Mouse (Mus musculus): ENCODE results near the gene Ptprj. TPM values are rescaled to one million over a fixed set of nuclear protein-coding genes. Genes with fewer than 3 reads are reported as not detected.

Gene Ptprj
- polyA plus RNA-seq, 1 experiment from 2014 or later, result 1.7 TPM

GRCm38 (mm10) chr2:90509268-90509667, 71.2 kb downstream of the Ptprj start:
- no peak overlapping the region for H3K27ac ChIP-seq (ENCODE audit: low read depth, low read length)
- H3K4me3 ChIP-seq (ENCODE audit: low read depth, low read length), result no peak overlapping the region
- no peaks in the 10 kb centered on the region for H3K36me3 ChIP-seq (ENCODE audit: control insufficient read depth, insufficient read depth, low read length)
- 89% methylated on average over 4 of the region's 4 CpGs for WGBS (ENCODE audit: insufficient replicate concordance)
- no peaks in the 10 kb centered on the region for H3K27me3 ChIP-seq (ENCODE audit: control insufficient read depth, insufficient read depth, low read length)
- H3K9ac ChIP-seq (ENCODE audit: low read depth, low read length), result no peak overlapping the region
- H3K4me1 ChIP-seq (ENCODE audit: control insufficient read depth, insufficient read depth, low read length), result no peaks in the 10 kb centered on the region
- H3K9me3 ChIP-seq (replicated peaks; ENCODE audit: control insufficient read depth, low read length), result no peaks in the 10 kb centered on the region
- ATAC-seq (replicated peaks; ENCODE audit: insufficient number of reproducible peaks, low FRiP score, low TSS enrichment), result no peak
- H3K4me2 ChIP-seq, result no peak overlapping the region

- ATAC-seq (replicated peaks; ENCODE audit: insufficient number of reproducible peaks, low FRiP score, low TSS enrichment), result no peak
- no peaks in the 10 kb centered on the region for H3K36me3 ChIP-seq (ENCODE audit: control insufficient read depth, insufficient read depth, low read length)
- no peaks in the 10 kb centered on the region for H3K27me3 ChIP-seq (ENCODE audit: control insufficient read depth, insufficient read depth, low read length)
- WGBS (ENCODE audit: insufficient replicate concordance), result 57% methylated on average over 3 of the region's 3 CpGs
- 0 out of 2 replicates have a peak, but pooled peaks cover 2% of the 10 kb centered on the region for H3K4me1 ChIP-seq (ENCODE audit: control insufficient read depth, insufficient read depth, low read length)
- H3K4me2 ChIP-seq, result no peak overlapping the region
- H3K9me3 ChIP-seq (replicated peaks; ENCODE audit: control insufficient read depth, low read length), result no peaks in the 10 kb centered on the region
- H3K27ac ChIP-seq (ENCODE audit: low read depth, low read length), result no peak overlapping the region
- H3K4me3 ChIP-seq (ENCODE audit: low read depth, low read length), result no peak overlapping the region
- H3K9ac ChIP-seq (ENCODE audit: low read depth, low read length), result no peak overlapping the region
Measured at GRCm38 (mm10) chr2:90506143-90506542, 74.3 kb downstream of the Ptprj start.

- Histone ChIP-seq H3K4me3 (ENCODE audit: low read depth, low read length) (no peak overlapping the region), H3K4me1 (ENCODE audit: control insufficient read depth, insufficient read depth, low read length) (0 out of 2 replicates have a peak, but pooled peaks cover 2% of the 10 kb centered on the region), H3K9ac (ENCODE audit: low read depth, low read length) (no peak overlapping the region), H3K27ac (ENCODE audit: low read depth, low read length) (no peak overlapping the region), H3K36me3 (ENCODE audit: control insufficient read depth, insufficient read depth, low read length) (no peaks in the 10 kb centered on the region), H3K27me3 (ENCODE audit: control insufficient read depth, insufficient read depth, low read length) (no peaks in the 10 kb centered on the region), H3K4me2 (no peak overlapping the region), H3K9me3 (replicated peaks; ENCODE audit: control insufficient read depth, low read length) (no peaks in the 10 kb centered on the region)
- ATAC-seq (replicated peaks; ENCODE audit: insufficient number of reproducible peaks, low FRiP score, low TSS enrichment), result no peak
- WGBS (ENCODE audit: insufficient replicate concordance), result 74% methylated on average over 6 of the region's 6 CpGs
Measured at GRCm38 (mm10) chr2:90504731-90505171, 75.7 kb downstream of the Ptprj start.

- no peak overlapping the region for H3K9ac ChIP-seq (ENCODE audit: low read depth, low read length)
- no peak overlapping the region for H3K4me3 ChIP-seq (ENCODE audit: low read depth, low read length)
- WGBS (ENCODE audit: insufficient replicate concordance), result 66% methylated on average over 3 of the region's 3 CpGs
- no peaks in the 10 kb centered on the region for H3K36me3 ChIP-seq (ENCODE audit: control insufficient read depth, insufficient read depth, low read length)
- H3K4me2 ChIP-seq, result no peak overlapping the region
- H3K4me1 ChIP-seq (ENCODE audit: control insufficient read depth, insufficient read depth, low read length), result 0 out of 2 replicates have a peak, but pooled peaks cover 2% of the 10 kb centered on the region
- no peaks in the 10 kb centered on the region for H3K9me3 ChIP-seq (replicated peaks; ENCODE audit: control insufficient read depth, low read length)
- H3K27ac ChIP-seq (ENCODE audit: low read depth, low read length), result 0 out of 2 replicates have a peak overlapping the region, but pooled peaks have one; percentile 29
- no peaks in the 10 kb centered on the region for H3K27me3 ChIP-seq (ENCODE audit: control insufficient read depth, insufficient read depth, low read length)
- ATAC-seq (replicated peaks; ENCODE audit: insufficient number of reproducible peaks, low FRiP score, low TSS enrichment), result no peak
Measured at GRCm38 (mm10) chr2:90503182-90503833, 77.1 kb downstream of the Ptprj start.

GRCm38 (mm10) chr2:90502738-90503137, 77.7 kb downstream of the Ptprj start:
- Histone ChIP-seq H3K4me2 (no peak overlapping the region), H3K4me1 (ENCODE audit: control insufficient read depth, insufficient read depth, low read length) (0 out of 2 replicates have a peak, but pooled peaks cover 2% of the 10 kb centered on the region), H3K36me3 (ENCODE audit: control insufficient read depth, insufficient read depth, low read length) (no peaks in the 10 kb centered on the region), H3K9ac (ENCODE audit: low read depth, low read length) (no peak overlapping the region), H3K4me3 (ENCODE audit: low read depth, low read length) (no peak overlapping the region), H3K27ac (ENCODE audit: low read depth, low read length) (0 out of 2 replicates have a peak overlapping the region, but pooled peaks have one; percentile 29), H3K27me3 (ENCODE audit: control insufficient read depth, insufficient read depth, low read length) (no peaks in the 10 kb centered on the region), H3K9me3 (replicated peaks; ENCODE audit: control insufficient read depth, low read length) (no peaks in the 10 kb centered on the region)
- ATAC-seq (replicated peaks; ENCODE audit: insufficient number of reproducible peaks, low FRiP score, low TSS enrichment), result no peak

- Histone ChIP-seq H3K27me3 (ENCODE audit: control insufficient read depth, insufficient read depth, low read length) (no peaks in the 10 kb centered on the region), H3K4me1 (ENCODE audit: control insufficient read depth, insufficient read depth, low read length) (0 out of 2 replicates have a peak, but pooled peaks cover 2% of the 10 kb centered on the region), H3K36me3 (ENCODE audit: control insufficient read depth, insufficient read depth, low read length) (no peaks in the 10 kb centered on the region), H3K4me3 (ENCODE audit: low read depth, low read length) (no peak overlapping the region), H3K4me2 (no peak overlapping the region), H3K27ac (ENCODE audit: low read depth, low read length) (no peak overlapping the region), H3K9ac (ENCODE audit: low read depth, low read length) (no peak overlapping the region), H3K9me3 (replicated peaks; ENCODE audit: control insufficient read depth, low read length) (no peaks in the 10 kb centered on the region)
- no peak for ATAC-seq (replicated peaks; ENCODE audit: insufficient number of reproducible peaks, low FRiP score, low TSS enrichment)
- WGBS (ENCODE audit: insufficient replicate concordance), result 61% methylated on average over 3 of the region's 3 CpGs
Measured at GRCm38 (mm10) chr2:90501708-90502107, 78.7 kb downstream of the Ptprj start.

GRCm38 (mm10) chr2:90500892-90501291, 79.6 kb downstream of the Ptprj start:
- H3K4me2 ChIP-seq, result no peak overlapping the region

GRCm38 (mm10) chr2:90499002-90499401, 81.4 kb downstream of the Ptprj start:
- no peak overlapping the region for H3K27ac ChIP-seq (ENCODE audit: low read depth, low read length)
- 88% methylated on average over 1 of the region's 1 CpGs for WGBS (ENCODE audit: insufficient replicate concordance)
- 0 out of 2 replicates have a peak, but pooled peaks cover 2% of the 10 kb centered on the region for H3K4me1 ChIP-seq (ENCODE audit: control insufficient read depth, insufficient read depth, low read length)
- no peak overlapping the region for H3K9ac ChIP-seq (ENCODE audit: low read depth, low read length)
- H3K9me3 ChIP-seq (replicated peaks; ENCODE audit: control insufficient read depth, low read length), result no peaks in the 10 kb centered on the region
- H3K27me3 ChIP-seq (ENCODE audit: control insufficient read depth, insufficient read depth, low read length), result no peaks in the 10 kb centered on the region
- no peaks in the 10 kb centered on the region for H3K36me3 ChIP-seq (ENCODE audit: control insufficient read depth, insufficient read depth, low read length)
- no peak overlapping the region for H3K4me3 ChIP-seq (ENCODE audit: low read depth, low read length)
- H3K4me2 ChIP-seq, result no peak overlapping the region
- no peak for ATAC-seq (replicated peaks; ENCODE audit: insufficient number of reproducible peaks, low FRiP score, low TSS enrichment)

More at GRCm38 (mm10) chr2:90500892-90501291, 79.6 kb downstream of the Ptprj start:
- no peaks in the 10 kb centered on the region for H3K27me3 ChIP-seq (ENCODE audit: control insufficient read depth, insufficient read depth, low read length)
- no peaks in the 10 kb centered on the region for H3K36me3 ChIP-seq (ENCODE audit: control insufficient read depth, insufficient read depth, low read length)
- H3K9ac ChIP-seq (ENCODE audit: low read depth, low read length), result no peak overlapping the region
- no peak for ATAC-seq (replicated peaks; ENCODE audit: insufficient number of reproducible peaks, low FRiP score, low TSS enrichment)
- no peak overlapping the region for H3K4me3 ChIP-seq (ENCODE audit: low read depth, low read length)
- no peaks in the 10 kb centered on the region for H3K9me3 ChIP-seq (replicated peaks; ENCODE audit: control insufficient read depth, low read length)
- H3K27ac ChIP-seq (ENCODE audit: low read depth, low read length), result no peak overlapping the region
- H3K4me1 ChIP-seq (ENCODE audit: control insufficient read depth, insufficient read depth, low read length), result 0 out of 2 replicates have a peak, but pooled peaks cover 2% of the 10 kb centered on the region

GRCm38 (mm10) chr2:90497551-90497950, 82.9 kb downstream of the Ptprj start:
- no peak overlapping the region for H3K9ac ChIP-seq (ENCODE audit: low read depth, low read length)
- no peaks in the 10 kb centered on the region for H3K9me3 ChIP-seq (replicated peaks; ENCODE audit: control insufficient read depth, low read length)
- H3K27ac ChIP-seq (ENCODE audit: low read depth, low read length), result no peak overlapping the region
- H3K4me3 ChIP-seq (ENCODE audit: low read depth, low read length), result no peak overlapping the region
- no peaks in the 10 kb centered on the region for H3K27me3 ChIP-seq (ENCODE audit: control insufficient read depth, insufficient read depth, low read length)
- ATAC-seq (replicated peaks; ENCODE audit: insufficient number of reproducible peaks, low FRiP score, low TSS enrichment), result no peak
- H3K36me3 ChIP-seq (ENCODE audit: control insufficient read depth, insufficient read depth, low read length), result no peaks in the 10 kb centered on the region
- no peak overlapping the region for H3K4me2 ChIP-seq
- H3K4me1 ChIP-seq (ENCODE audit: control insufficient read depth, insufficient read depth, low read length), result 0 out of 2 replicates have a peak, but pooled peaks cover 2% of the 10 kb centered on the region
- 82% methylated on average over 3 of the region's 3 CpGs for WGBS (ENCODE audit: insufficient replicate concordance)
